In the genomic region with DNA sequence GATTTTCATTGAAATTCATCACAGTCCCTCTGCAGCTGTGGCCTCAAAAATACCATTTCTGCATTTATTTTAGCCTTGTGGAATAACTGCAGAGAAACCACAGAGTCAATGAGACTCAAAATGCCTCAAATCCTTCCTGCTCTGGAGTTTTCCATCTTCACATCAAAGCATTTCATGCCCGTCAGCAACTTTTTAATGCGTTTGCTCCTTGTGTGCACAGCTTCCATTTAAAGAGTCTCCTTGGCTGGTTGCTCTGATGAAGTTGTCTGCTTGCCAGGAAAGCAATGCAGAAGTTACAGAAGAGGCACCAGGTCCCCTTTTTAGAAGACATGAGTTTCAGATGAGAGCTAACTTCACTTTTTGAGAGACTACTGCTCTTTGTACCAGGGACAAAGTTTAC, we compare ENCODE assay signal across 13 mouse cellular contexts.
DNase-seq lines count a peak whose midpoint lies in the region; ATAC-seq and TF ChIP-seq lines count a peak whose summit lies in the region.
"Had no signal": no experiment of that assay in that cellular context is flagged by ENCODE, and none has a peak within 500 bp of the region (broad histone marks: within the 10 kb centered on the region; RNA-seq: fewer than 3 reads in every experiment).

No protein-coding gene starts in this region.

- DNase-seq in cerebellum, postnatal 10 days = peak; percentile 1 to 5
- no peak for DNase-seq in cerebellum, postnatal 25 days
- DNase-seq in kidney, adult 2 months = peak; percentile 32
- no peak for DNase-seq in kidney, adult 18-20 months
- DNase-seq in right cerebral cortex, adult 2 months (ENCODE audit: low spot score in 2 of 2) = peak; percentile 4 to 9
- no peak for DNase-seq in right cerebral cortex, postnatal 14 days
- DNase-seq: cerebellum, adult 8-10 months; liver; lung, postnatal 36 days; thymus, adult 18-20 months had no signal

- TF ChIP-seq CTCF in kidney, adult 2 months (conservative IDR thresholded peaks at IDR 0.05; ENCODE audit: insufficient read depth, insufficient read length, low read depth, low read length) = no peak

- H3K27ac ChIP-seq in kidney, adult 2 months (ENCODE audit: insufficient read depth, low read depth, low read length) = no peak overlapping the region
- H3K27ac ChIP-seq in midbrain, embryonic 15.5 days = no peak overlapping the region

- H3K4me3 ChIP-seq in kidney, adult 2 months (ENCODE audit: insufficient read depth, low read depth, low read length) = no peak overlapping the region
- H3K4me3 ChIP-seq in midbrain, embryonic 15.5 days = no peak overlapping the region

- TF ChIP-seq POLR2A in kidney, adult 2 months (IDR thresholded peaks at IDR 0.05; ENCODE audit: low read depth, low read length) = no peak

- H3K4me1 ChIP-seq in kidney, adult 2 months (ENCODE audit: control insufficient read depth, insufficient read depth, low read length) = no peaks in the 10 kb centered on the region
- H3K4me1 ChIP-seq in midbrain, embryonic 15.5 days = no peaks in the 10 kb centered on the region

- WGBS in kidney, adult 2 months = 66% methylated on average over 2 of the region's 2 CpGs
- 45% methylated on average over 2 of the region's 2 CpGs for WGBS in midbrain, embryonic 15.5 days

- H3K27me3 ChIP-seq in kidney, adult 2 months (replicated peaks; ENCODE audit: control insufficient read depth, insufficient read depth, low read length) = no peaks in the 10 kb centered on the region
- no peaks in the 10 kb centered on the region for H3K27me3 ChIP-seq in midbrain, embryonic 15.5 days (replicated peaks)

- no peak for ATAC-seq in erythroblast, adult 5-6 weeks (replicated peaks; ENCODE audit: low FRiP score, poor library complexity, severe bottlenecking)
- ATAC-seq in midbrain, embryonic 15.5 days (replicated peaks) = no peak
- ATAC-seq: intestine, embryonic 16.5 days had no signal

- H3K9ac ChIP-seq in midbrain, embryonic 15.5 days = no peak overlapping the region

- no peaks in the 10 kb centered on the region for H3K9me3 ChIP-seq in midbrain, embryonic 15.5 days

- H3K36me3 ChIP-seq in kidney, adult 2 months (ENCODE audit: control insufficient read depth, insufficient read depth, low read length) = no peaks in the 10 kb centered on the region
- no peaks in the 10 kb centered on the region for H3K36me3 ChIP-seq in midbrain, embryonic 15.5 days (replicated peaks)

- H3K4me2 ChIP-seq in midbrain, embryonic 15.5 days = no peak overlapping the region

Comparison
In these comparisons a context has a peak if more than half of its experiments do, and no peak if none do; other contexts are left out.
1. DNase-seq: peak in cerebellum, postnatal 10 days (2 of 2), kidney, adult 2 months (single experiment) and right cerebral cortex, adult 2 months (2 of 2); none in cerebellum, postnatal 25 days (0 of 2), kidney, adult 18-20 months (single experiment) and right cerebral cortex, postnatal 14 days (single experiment).